Mouse (Mus musculus) brain, embryonic 14.5 days (tissue): Measurements from ENCODE around the gene Ric3. TPM values are rescaled to one million over a fixed set of nuclear protein-coding genes. Genes with fewer than 3 reads are reported as not detected.
A peak's percentile ranks its signal among the peaks of the same experiment; 100 is the strongest.

ENCODE experiments used
- DNase-seq: peaks from one replicate; pipeline ENCODE4 v3.0.0-alpha.2; 2011; ENCODE audit warnings: low read depth
- CTCF ChIP-seq: fragments of 200-500 bp; IDR thresholded peaks from 2 replicates; pipeline ENCODE4 v1.5.1; 2012; ENCODE audit warnings: inconsistent platforms, mild to moderate bottlenecking, moderate library complexity, borderline replicate concordance; ENCODE audit not compliant: insufficient read depth, insufficient read length; ENCODE audit errors: extremely low read depth
- POLR2A ChIP-seq: fragments of 200-500 bp; IDR thresholded peaks from 2 replicates; pipeline ENCODE4 v1.6.1; 2012; ENCODE audit warnings: mild to moderate bottlenecking, inconsistent platforms, borderline replicate concordance; ENCODE audit not compliant: poor library complexity, insufficient read depth, insufficient read length, severe bottlenecking; ENCODE audit errors: extremely low read depth
- polyA plus RNA-seq: library from polyadenylated mRNA; depleted of rRNA; stranded (reverse); fragments of >200 nt; gene quantifications from 2 replicates; pipeline ENCODE4 v1.2.3, GENCODE M21; 2012

Ric3 gene
- polyA plus RNA-seq, 1 experiment = 25.0 TPM

- TF ChIP-seq POLR2A = no peak
- TF ChIP-seq CTCF = no peak
- DNase-seq = peak; percentile 19
These were observed 44.9 kb downstream of the Ric3 start for GRCm38 (mm10) chr7:109038121-109038735.

- no peak for DNase-seq
These were observed 51.1 kb downstream of the Ric3 start for GRCm38 (mm10) chr7:109032054-109032453.

GRCm38 (mm10) chr7:109031331-109031730 lies 51.8 kb downstream of the Ric3 start:
- DNase-seq = no peak
- no peak for TF ChIP-seq POLR2A
- no peak for TF ChIP-seq CTCF

More at GRCm38 (mm10) chr7:109032054-109032453, 51.1 kb downstream of the Ric3 start:
- no peak for TF ChIP-seq POLR2A
- TF ChIP-seq CTCF = peak; percentile 34; the same call in 1 of the 2 replicates

GRCm38 (mm10) chr7:109029961-109030465 lies 53.1 kb downstream of the Ric3 start:
- no peak for TF ChIP-seq CTCF
- TF ChIP-seq POLR2A = no peak
- DNase-seq = no peak

GRCm38 (mm10) chr7:109028204-109028603 lies 54.9 kb downstream of the Ric3 start:
- DNase-seq = peak; percentile 85
- peak; percentile 72; the same call in 1 of the 2 replicates for TF ChIP-seq CTCF
- TF ChIP-seq POLR2A = no peak

GRCm38 (mm10) chr7:109027721-109028120 lies 55.4 kb downstream of the Ric3 start:
- DNase-seq = no peak
- no peak for TF ChIP-seq POLR2A
- TF ChIP-seq CTCF = no peak

DNA sequence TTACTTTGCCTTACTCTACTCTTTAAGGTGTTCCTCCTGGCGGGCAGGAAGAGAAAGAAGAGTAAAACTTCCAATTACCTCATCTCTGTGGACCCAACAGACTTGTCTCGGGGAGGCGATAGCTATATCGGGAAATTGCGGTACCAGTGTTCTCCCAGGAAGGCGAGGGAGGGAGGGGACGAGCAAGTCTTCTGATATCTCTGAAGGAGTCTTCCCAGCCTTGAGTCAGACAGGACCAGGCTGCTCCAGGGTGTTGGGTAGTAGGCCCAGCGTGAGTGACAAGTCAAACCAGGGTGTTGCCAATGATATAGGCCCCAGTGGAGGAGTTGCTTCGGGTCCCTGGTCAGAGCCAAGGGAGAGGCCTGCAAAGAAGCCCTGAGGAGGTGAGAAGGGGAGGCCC lies 56.2 kb downstream of the Ric3 start:
- no peak for DNase-seq
- TF ChIP-seq CTCF (no peak), POLR2A (no peak)

- no peak for TF ChIP-seq POLR2A
- no peak for TF ChIP-seq CTCF
- DNase-seq = no peak
These were observed 57.4 kb downstream of the Ric3 start for GRCm38 (mm10) chr7:109025743-109026142.

DNA sequence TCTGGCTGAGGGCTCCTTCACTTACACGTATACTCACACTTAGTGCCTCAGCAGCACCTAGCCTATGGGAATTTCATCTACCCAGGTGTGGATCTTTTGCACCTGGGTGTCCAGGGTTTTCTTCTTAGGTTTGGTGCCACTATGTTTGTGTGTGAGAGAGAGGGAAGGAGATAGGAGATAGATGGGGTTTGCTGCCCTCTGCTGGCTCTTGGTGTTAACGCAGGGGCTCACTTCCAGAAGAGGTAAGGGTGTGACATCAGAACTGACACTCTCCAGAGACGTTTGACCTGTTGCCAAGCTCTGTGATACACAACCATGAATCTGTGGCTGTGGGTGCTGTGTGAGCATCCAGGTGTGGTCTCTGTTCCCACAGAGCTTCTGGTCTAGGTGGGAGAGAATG lies 61.7 kb downstream of the Ric3 start:
- TF ChIP-seq CTCF = peak; percentile 90
- no peak for TF ChIP-seq POLR2A
- DNase-seq = peak; percentile 80

- TF ChIP-seq POLR2A (no peak), CTCF (0 out of 2 replicates have a peak, but pooled peaks have one; percentile 3)
- peak; percentile 17 for DNase-seq
These were observed 63.9 kb downstream of the Ric3 start for GRCm38 (mm10) chr7:109019243-109019642.

GRCm38 (mm10) chr7:109016378-109016923 lies 66.7 kb downstream of the Ric3 start:
- TF ChIP-seq CTCF (no peak), POLR2A (no peak)
- peak; percentile 77 for DNase-seq

DNA sequence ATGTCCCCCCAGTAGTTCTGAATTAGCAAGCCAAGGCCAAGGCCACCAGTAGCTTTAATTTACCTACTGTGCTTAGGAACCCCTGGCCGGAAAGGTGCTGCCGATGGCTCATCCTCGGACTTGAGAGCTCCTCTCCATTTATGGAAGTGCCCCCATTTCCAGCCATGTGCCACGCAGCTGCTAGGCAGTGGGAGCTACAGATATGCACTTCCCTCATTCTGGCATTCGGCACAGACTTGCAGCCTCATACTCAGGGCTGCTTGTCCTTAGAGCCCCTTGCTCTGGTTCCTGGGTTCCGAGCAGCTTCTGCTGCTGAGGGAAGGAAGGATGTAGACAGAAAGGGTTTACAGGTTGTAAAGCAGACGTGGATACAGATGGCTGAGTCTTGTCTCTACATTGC lies 68.3 kb downstream of the Ric3 start:
- TF ChIP-seq CTCF = no peak
- TF ChIP-seq POLR2A = no peak
- DNase-seq = no peak

DNA sequence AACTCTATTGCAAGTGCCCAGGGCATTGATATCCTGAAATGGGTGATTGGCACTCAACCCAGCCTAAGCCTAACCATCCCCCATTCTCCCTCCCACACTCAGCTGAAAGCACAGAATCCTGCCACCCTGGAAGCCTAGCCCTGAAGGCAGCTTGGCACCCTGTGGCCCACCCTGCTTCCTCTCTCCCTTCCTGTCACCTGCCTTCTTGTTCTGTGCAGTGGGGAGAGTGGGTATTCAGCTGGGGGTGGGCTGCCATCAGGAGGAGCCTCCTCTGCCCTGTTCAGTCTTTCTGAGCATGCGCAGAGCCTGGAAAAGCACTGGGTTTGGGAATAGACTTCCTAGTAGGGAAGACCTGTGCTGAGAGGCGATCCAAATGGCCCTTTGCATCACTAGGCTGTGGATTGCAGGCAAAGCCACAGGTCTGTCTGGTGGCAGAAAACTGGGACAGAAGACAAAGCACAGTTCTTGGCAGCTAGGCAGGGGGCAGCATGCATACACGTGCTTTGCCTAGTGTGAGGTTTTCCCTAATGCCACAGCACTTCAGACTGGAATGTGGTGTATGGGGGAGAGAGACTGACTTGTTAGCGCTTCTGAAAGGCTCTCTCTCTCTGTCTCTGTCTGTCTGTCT lies 70.0 kb downstream of the Ric3 start:
- peak; percentile 65 for DNase-seq
- TF ChIP-seq POLR2A (no peak), CTCF (no peak)
